Mouse (Mus musculus): ENCODE results near the gene Cfap73. TPM values are rescaled to one million over a fixed set of nuclear protein-coding genes. Genes with fewer than 3 reads are reported as not detected.
A peak's percentile ranks its signal among the peaks of the same experiment; 100 is the strongest.

Cfap73 gene
- total and polyA plus RNA-seq, 3 experiments, result 0.26 TPM; not detected in 2

- TF ChIP-seq GABPA (IDR thresholded peaks at IDR 0.05; ENCODE audit: insufficient replicate concordance, low read depth, low read length) (no peak), E2F4 (IDR thresholded peaks at IDR 0.05; ENCODE audit: insufficient replicate concordance, low read depth, low read length) (no peak), NELFE (IDR thresholded peaks at IDR 0.05; ENCODE audit: low read depth, low read length) (0 out of 2 replicates have a peak, but pooled peaks have one; percentile 61), ZMIZ1 (IDR thresholded peaks at IDR 0.05; ENCODE audit: low read depth, low read length) (no peak), ETS1 (conservative IDR thresholded peaks at IDR 0.05; ENCODE audit: low read depth, low read length) (peak; percentile 24; the same call in 1 of the 2 replicates), RCOR1 (conservative IDR thresholded peaks at IDR 0.05; ENCODE audit: low read depth, low read length) (no peak)
These were observed 21.6 kb downstream of the Cfap73 start, which contains the start of the genes Rita1 and Ddx54 (continued) for GRCm38 (mm10) chr5:120612442-120612821.

DNA sequence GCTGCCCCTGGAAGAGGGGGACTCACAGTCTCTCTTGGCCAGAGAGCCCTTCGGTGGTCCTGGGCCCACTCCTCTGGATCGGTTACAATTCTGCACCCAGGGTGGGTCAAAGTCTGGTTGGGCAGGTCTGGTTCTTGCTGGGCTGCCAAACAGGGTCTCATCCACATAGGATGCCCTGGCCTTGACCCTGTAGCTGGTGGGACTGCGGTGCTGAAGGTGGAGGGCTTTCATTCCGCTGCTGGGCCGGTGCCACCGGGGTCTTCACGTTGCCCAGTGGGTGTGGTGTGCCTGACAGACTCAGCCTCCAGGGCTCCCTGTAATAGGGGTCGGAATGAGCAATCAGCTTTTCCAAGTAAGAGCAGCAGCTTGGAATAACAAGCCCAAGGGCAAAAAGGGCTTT is 22.6 kb downstream of the Cfap73 start:
- Histone ChIP-seq H3K79me2 (replicated peaks; ENCODE audit: control insufficient read depth, extremely low read depth, insufficient read depth, poor library complexity, severe bottlenecking) (peaks cover 30% of the 10 kb centered on the region), H3K9me3 (replicated peaks; ENCODE audit: low read length) (peaks cover 2% of the 10 kb centered on the region), H3K27me3 (replicated peaks) (no peaks in the 10 kb centered on the region), H3K36me3 (replicated peaks in 1 of 2; ENCODE audit: control insufficient read depth in 1 of 2, insufficient read depth in 1 of 2, low read length in 1 of 2) (peaks cover 6 to 50% of the 10 kb centered on the region in 2 experiments), H3K9ac (ENCODE audit: insufficient read depth, low read depth) (0 out of 2 replicates have a peak overlapping the region, but pooled peaks have one; percentile 59), H3K4me3 (replicated peaks in 1 of 3; ENCODE audit: low read depth in 2 of 3, low read length in 2 of 3, poor library complexity in 1 of 3) (peak overlapping the region in 1 of 3 experiments; percentile 62), H3K4me1 (ENCODE audit: control insufficient read depth in 1 of 2, insufficient read depth in 2 of 2) (peaks cover 5 to 27% of the 10 kb centered on the region in 2 experiments; a peak in 3 of 4 replicates), H3K27ac (ENCODE audit: insufficient read depth, low read depth) (no peak overlapping the region), H3K4me2 (ENCODE audit: insufficient read depth, low read depth, poor library complexity, severe bottlenecking) (peak overlapping the region; percentile 67)
- TF ChIP-seq MEF2A (IDR thresholded peaks at IDR 0.05; ENCODE audit: borderline replicate concordance, low read depth, low read length), result no peak
- TF ChIP-seq CTCF (conservative IDR thresholded peaks at IDR 0.05 in 1 of 2, IDR thresholded peaks at IDR 0.05 in 1 of 2; ENCODE audit: low read depth in 2 of 2, low read length in 2 of 2), result no peak
- no peak for TF ChIP-seq POLR2AphosphoS2 (IDR thresholded peaks at IDR 0.05; ENCODE audit: low read depth, low read length)
- no peak for TF ChIP-seq SIN3A (IDR thresholded peaks at IDR 0.05; ENCODE audit: low read length)
- no peak for TF ChIP-seq ZMIZ1 (IDR thresholded peaks at IDR 0.05; ENCODE audit: low read depth, low read length)
- TF ChIP-seq USF1 (IDR thresholded peaks at IDR 0.05; ENCODE audit: low read depth, low read length), result no peak
- no peak for TF ChIP-seq BHLHE40 (IDR thresholded peaks at IDR 0.05; ENCODE audit: low read depth, low read length)
- TF ChIP-seq CHD1 (IDR thresholded peaks at IDR 0.05; ENCODE audit: low read depth, low read length), result no peak
- TF ChIP-seq EP300 (IDR thresholded peaks at IDR 0.05; ENCODE audit: low read length), result no peak
- TF ChIP-seq JUN (IDR thresholded peaks at IDR 0.05; ENCODE audit: insufficient read depth, low read depth, low read length), result no peak
- no peak for DNase-seq (ENCODE audit: extremely low read depth)
- in situ Hi-C loops (cut with MboI; ENCODE audit: low pct_ligation_motif_present, low pct_unique_long_range_greater_than_20kb, low sequenced_read_pairs) (loop anchor here (25.0 kb wide), 2 partner anchors 349 to 474 kb away; no protein-coding TSS in a partner anchor), dilution Hi-C loops (cut with MboI; ENCODE audit: extremely low pct_ligation_motif_present, extremely low pct_unique_long_range_greater_than_20kb, low sequenced_read_pairs) (no loop called here)

- in situ Hi-C loops (cut with MboI; ENCODE audit: low pct_ligation_motif_present, low pct_unique_long_range_greater_than_20kb, low sequenced_read_pairs), result loop anchor here (25.0 kb wide), 2 partner anchors 349 to 474 kb away; no protein-coding TSS in a partner anchor
- Histone ChIP-seq H3K9me3 (replicated peaks; ENCODE audit: low read length) (peaks cover 2% of the 10 kb centered on the region), H3K79me2 (replicated peaks; ENCODE audit: control insufficient read depth, extremely low read depth, insufficient read depth, poor library complexity, severe bottlenecking) (peaks cover 25% of the 10 kb centered on the region), H3K4me1 (ENCODE audit: control insufficient read depth in 1 of 2, insufficient read depth in 2 of 2) (peaks cover 5 to 29% of the 10 kb centered on the region in 2 experiments; a peak in 3 of 4 replicates), H3K27me3 (replicated peaks) (no peaks in the 10 kb centered on the region), H3K4me3 (replicated peaks in 1 of 3; ENCODE audit: low read depth in 2 of 3, low read length in 2 of 3, poor library complexity in 1 of 3) (no peak overlapping the region), H3K4me2 (ENCODE audit: insufficient read depth, low read depth, poor library complexity, severe bottlenecking) (no peak overlapping the region), H3K9ac (ENCODE audit: insufficient read depth, low read depth) (no peak overlapping the region), H3K27ac (ENCODE audit: insufficient read depth, low read depth) (no peak overlapping the region), H3K36me3 (replicated peaks in 1 of 2; ENCODE audit: control insufficient read depth in 1 of 2, insufficient read depth in 1 of 2, low read length in 1 of 2) (peaks cover 1 to 50% of the 10 kb centered on the region in 2 experiments)
- dilution Hi-C loops (cut with MboI; ENCODE audit: extremely low pct_ligation_motif_present, extremely low pct_unique_long_range_greater_than_20kb, low sequenced_read_pairs), result no loop called here
- TF ChIP-seq ZMIZ1 (IDR thresholded peaks at IDR 0.05; ENCODE audit: low read depth, low read length), result no peak
- no peak for DNase-seq (ENCODE audit: extremely low read depth)
These were observed 23.1 kb downstream of the Cfap73 start for GRCm38 (mm10) chr5:120610906-120611305.

Data from CH12.LX (cell line).